Mouse (Mus musculus) G1E (cell line): Measurements from ENCODE around the gene Ankfy1. TPM values are rescaled to one million over a fixed set of nuclear protein-coding genes. Genes with fewer than 3 reads are reported as not detected.
A peak's percentile ranks its signal among the peaks of the same experiment; 100 is the strongest.

Source experiments
- ATAC-seq: 2 replicates; pipeline ENCODE4 v1.8.0; 2016; ENCODE audit warnings: mild to moderate bottlenecking; ENCODE audit not compliant: insufficient number of reproducible peaks, poor library complexity, low FRiP score, severe bottlenecking; ENCODE audit errors: extremely low read depth
- DNase-seq: peaks from one replicate; pipeline ENCODE4 v3.0.0; 2012; ENCODE audit warnings: low spot score
- H3K27me3 ChIP-seq: 2 replicates; pipeline ENCODE4 v1.6.1; 2012; ENCODE audit warnings: mild to moderate bottlenecking, low read length, inconsistent platforms; ENCODE audit not compliant: insufficient read depth
- H3K36me3 ChIP-seq: replicated peaks from 2 replicates; pipeline ENCODE3; 2012; ENCODE audit warnings: mild to moderate bottlenecking, inconsistent platforms
- H3K4me1 ChIP-seq: 2 replicates; pipeline ENCODE4 v1.6.1; 2012; ENCODE audit warnings: low read depth, low read length, inconsistent platforms, mixed read lengths; ENCODE audit not compliant: insufficient read depth
- H3K4me3 ChIP-seq: 2 replicates; pipeline ENCODE4 v1.5.1; 2012; ENCODE audit warnings: low read depth, mild to moderate bottlenecking, inconsistent platforms, low read length, moderate library complexity, mixed read lengths
- H3K9me3 ChIP-seq: replicated peaks from 2 replicates; pipeline ENCODE4 v1.6.1; 2012; ENCODE audit warnings: inconsistent platforms
- CTCF ChIP-seq: IDR thresholded peaks from 2 replicates; pipeline ENCODE4 v1.5.1; 2012; ENCODE audit warnings: low read depth, low read length, inconsistent platforms, mixed read lengths
- GATA1 ChIP-seq: IDR thresholded peaks from 2 replicates; pipeline ENCODE4 v1.6.1; 2012; ENCODE audit warnings: borderline replicate concordance, low read length, inconsistent platforms, mixed read lengths
- GATA2 ChIP-seq: IDR thresholded peaks from 2 replicates; pipeline ENCODE4 v1.6.1; 2012; ENCODE audit warnings: low read depth, low read length, inconsistent platforms, borderline replicate concordance
- POLR2AphosphoS5 ChIP-seq: IDR thresholded peaks from 2 replicates; pipeline ENCODE4 v1.6.1; 2012; ENCODE audit warnings: low read depth, low read length, inconsistent platforms; ENCODE audit not compliant: insufficient replicate concordance
- TAL1 ChIP-seq: conservative IDR thresholded peaks from 2 replicates; pipeline ENCODE4 v1.6.1; 2012; ENCODE audit warnings: low read depth, low read length, inconsistent platforms, mixed read lengths
- polyA plus RNA-seq: library from polyadenylated mRNA; stranded (reverse); fragments of >175 nt; gene quantifications from 2 replicates; pipeline ENCODE4 v1.2.3, GENCODE M21; 2012
- total RNA-seq, 2 experiments: library from RNA; stranded (forward) in 1 of 2; stranded (reverse) in 1 of 2; fragments of 200-1000 nt in 1 of 2; fragments of >200 nt in 1 of 2; fragmentation: Nextera tagmentation in 1 of 2; gene quantifications; 2 replicates each; pipeline ENCODE4 v1.2.3; 2014 to 2017

Gene Ankfy1
- total and polyA plus RNA-seq, 3 experiments = 26.5 to 80.8 (median 63.6) TPM

GRCm38 (mm10) chr11:72683402-72683801 is 6.4 kb upstream of the Ankfy1 start:
- ATAC-seq (no peak), DNase-seq (no peak)
- Histone ChIP-seq H3K9me3 (no peaks in the 10 kb centered on the region), H3K27me3 (no peaks in the 10 kb centered on the region), H3K4me3 (no peak overlapping the region), H3K4me1 (peaks cover 16% of the 10 kb centered on the region), H3K36me3 (peaks cover 53% of the 10 kb centered on the region)
- TF ChIP-seq GATA2 = no peak

GRCm38 (mm10) chr11:72686697-72687096 is 3.1 kb upstream of the Ankfy1 start:
- H3K27me3 ChIP-seq = no peaks in the 10 kb centered on the region
- peaks cover 35% of the 10 kb centered on the region for H3K36me3 ChIP-seq
- peaks cover 35% of the 10 kb centered on the region for H3K4me1 ChIP-seq
- no peak for ATAC-seq
- TF ChIP-seq GATA2 (no peak), POLR2AphosphoS5 (no peak), TAL1 (no peak), CTCF (no peak), GATA1 (no peak)
- no peak for DNase-seq
- no peaks in the 10 kb centered on the region for H3K9me3 ChIP-seq
- no peak overlapping the region for H3K4me3 ChIP-seq

- TF ChIP-seq CTCF (no peak), GATA2 (no peak), GATA1 (no peak), TAL1 (no peak), POLR2AphosphoS5 (no peak)
- peaks cover 37% of the 10 kb centered on the region for H3K36me3 ChIP-seq
- no peaks in the 10 kb centered on the region for H3K27me3 ChIP-seq
- H3K4me1 ChIP-seq = peaks cover 47% of the 10 kb centered on the region
- H3K9me3 ChIP-seq = no peaks in the 10 kb centered on the region
- DNase-seq = no peak
- no peak overlapping the region for H3K4me3 ChIP-seq
- ATAC-seq = no peak
Observed at GRCm38 (mm10) chr11:72688242-72688641, 1.6 kb upstream of the Ankfy1 start.

GRCm38 (mm10) chr11:72689115-72689514 is 691 bp upstream of the Ankfy1 start:
- peaks cover 41% of the 10 kb centered on the region for H3K36me3 ChIP-seq
- DNase-seq (no peak), ATAC-seq (no peak)
- no peaks in the 10 kb centered on the region for H3K27me3 ChIP-seq
- TF ChIP-seq GATA1 (no peak), CTCF (no peak), TAL1 (peak; percentile 65), POLR2AphosphoS5 (no peak)
- peaks cover 55% of the 10 kb centered on the region for H3K4me1 ChIP-seq
- no peaks in the 10 kb centered on the region for H3K9me3 ChIP-seq
- H3K4me3 ChIP-seq = peak overlapping the region; percentile 88

- no peak overlapping the region; the same call in 1 of the 2 replicates for H3K4me3 ChIP-seq
- ATAC-seq = no peak
- H3K36me3 ChIP-seq = peaks cover 33% of the 10 kb centered on the region
- TF ChIP-seq POLR2AphosphoS5 (no peak), CTCF (no peak), GATA1 (no peak), GATA2 (no peak), TAL1 (no peak)
- H3K27me3 ChIP-seq = no peaks in the 10 kb centered on the region
- no peak for DNase-seq
- peaks cover 78% of the 10 kb centered on the region for H3K4me1 ChIP-seq
- no peaks in the 10 kb centered on the region for H3K9me3 ChIP-seq
Observed at GRCm38 (mm10) chr11:72692353-72692752, 2.5 kb downstream of the Ankfy1 start.

GRCm38 (mm10) chr11:72695025-72695424 is 5.2 kb downstream of the Ankfy1 start:
- Histone ChIP-seq H3K4me1 (peaks cover 73% of the 10 kb centered on the region), H3K36me3 (peaks cover 39% of the 10 kb centered on the region), H3K27me3 (no peaks in the 10 kb centered on the region), H3K9me3 (0 out of 2 replicates have a peak, but pooled peaks cover 3% of the 10 kb centered on the region), H3K4me3 (peak overlapping the region; percentile 29; the same call in 1 of the 2 replicates)
- DNase-seq = no peak
- no peak for TF ChIP-seq GATA2
- no peak for TF ChIP-seq POLR2AphosphoS5
- TF ChIP-seq CTCF = no peak
- TF ChIP-seq GATA1 = no peak
- no peak for TF ChIP-seq TAL1
- ATAC-seq = peak; percentile 71
